Mouse (Mus musculus) intestine, embryonic 16.5 days (tissue): ENCODE measurements around the gene Sez6l. TPM values are rescaled to one million over a fixed set of nuclear protein-coding genes. Genes with fewer than 3 reads are reported as not detected.

ENCODE experiments used
- ATAC-seq: fragments of 200-750 bp; cut with Nextera tagmentation; 2 replicates; pipeline ENCODE4 v1.8.0; 2017; ENCODE audit warnings: moderate TSS enrichment, moderate library complexity
- H3K27ac ChIP-seq: fragments of 300-500 bp; sonication (generic); 2 replicates; pipeline ENCODE4 v1.5.1; 2014; ENCODE audit warnings: mild to moderate bottlenecking, low read length
- H3K27me3 ChIP-seq: fragments of 300-500 bp; sonication (generic); replicated peaks from 2 replicates; pipeline ENCODE4 v1.6.1; 2014; ENCODE audit warnings: low read length, control low read depth, mixed read lengths; ENCODE audit not compliant: control insufficient read depth, insufficient read depth
- H3K36me3 ChIP-seq: fragments of 300-500 bp; sonication (generic); 2 replicates; pipeline ENCODE4 v1.6.1; 2014; ENCODE audit warnings: low read length, control low read depth; ENCODE audit not compliant: control insufficient read depth, insufficient read depth
- H3K4me1 ChIP-seq: fragments of 300-500 bp; sonication (generic); 2 replicates; pipeline ENCODE4 v1.6.1; 2014; ENCODE audit warnings: low read length, control low read depth, mixed read lengths; ENCODE audit not compliant: control insufficient read depth, insufficient read depth
- H3K4me2 ChIP-seq: fragments of 300-500 bp; sonication (generic); 2 replicates; pipeline ENCODE4 v1.6.1; 2014; ENCODE audit warnings: low read depth, low read length, control low read depth
- H3K4me3 ChIP-seq: fragments of 300-500 bp; sonication (generic); 2 replicates; pipeline ENCODE4 v1.5.1; 2014; ENCODE audit warnings: mild to moderate bottlenecking, low read length
- H3K9ac ChIP-seq: fragments of 300-500 bp; sonication (generic); 2 replicates; pipeline ENCODE4 v1.6.1; 2014; ENCODE audit warnings: low read depth, low read length
- H3K9me3 ChIP-seq: fragments of 300-500 bp; sonication (generic); 2 replicates; pipeline ENCODE4 v1.6.1; 2016; ENCODE audit warnings: low read length, control low read depth; ENCODE audit not compliant: control insufficient read depth
- WGBS: fragments of 180-500 bp; shearing (Covaris S2); extraction: QIAGEN DNeasy Blood & Tissue Kit; methylation state at CpG from one replicate; pipeline ENCODE4 v1.1.7; 2014; 5-methylcytosine and 5-hydroxymethylcytosine counted together
- polyA plus RNA-seq: library from polyadenylated mRNA; unstranded; fragments of >200 nt; fragmentation: Nextera tagmentation; extraction: Ambion mirVana; gene quantifications from 2 replicates; pipeline ENCODE4 v1.2.1, GENCODE M21; 2015

Gene Sez6l
- polyA plus RNA-seq, 1 experiment from 2014 or later, result 1.5 TPM

- no peak overlapping the region for H3K9ac ChIP-seq
- no peaks in the 10 kb centered on the region for H3K27me3 ChIP-seq
- WGBS, result 78% methylated on average over 19 of the region's 19 CpGs
- 0 out of 2 replicates have a peak, but pooled peaks cover 1% of the 10 kb centered on the region for H3K4me1 ChIP-seq
- no peak overlapping the region for H3K27ac ChIP-seq
- no peak for ATAC-seq
- no peak overlapping the region for H3K4me2 ChIP-seq
- H3K36me3 ChIP-seq, result no peaks in the 10 kb centered on the region
- H3K9me3 ChIP-seq, result no peaks in the 10 kb centered on the region
- no peak overlapping the region for H3K4me3 ChIP-seq
These were observed 50.0 kb downstream of the Sez6l start for GRCm38 (mm10) chr5:112526936-112527335.

DNA sequence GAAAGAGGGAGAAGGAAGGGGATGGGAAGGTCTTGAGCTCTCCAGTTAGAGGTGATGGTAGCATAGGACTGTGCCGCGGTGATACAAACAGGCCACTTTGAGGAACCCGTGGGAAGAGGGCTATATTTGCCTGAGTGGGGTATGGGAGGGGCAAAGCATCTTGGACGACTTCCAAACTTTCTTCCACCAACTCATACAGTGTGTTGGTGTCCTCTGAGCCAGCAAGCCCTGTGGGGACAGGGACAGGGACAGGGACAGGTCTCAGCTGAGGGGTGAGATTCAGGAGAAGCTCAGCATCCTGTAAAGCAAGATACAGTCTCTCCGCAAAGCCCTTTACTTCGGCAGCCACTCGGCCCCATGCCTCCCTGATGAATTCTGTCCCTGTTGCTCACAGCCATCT lies 50.5 kb downstream of the Sez6l start:
- Histone ChIP-seq H3K4me3 (no peak overlapping the region), H3K36me3 (no peaks in the 10 kb centered on the region), H3K9ac (no peak overlapping the region), H3K9me3 (no peaks in the 10 kb centered on the region), H3K27me3 (no peaks in the 10 kb centered on the region), H3K27ac (no peak overlapping the region), H3K4me1 (0 out of 2 replicates have a peak, but pooled peaks cover 2% of the 10 kb centered on the region), H3K4me2 (no peak overlapping the region)
- WGBS, result 68% methylated on average over 7 of the region's 7 CpGs
- ATAC-seq, result no peak

GRCm38 (mm10) chr5:112525980-112526379 lies 51.0 kb downstream of the Sez6l start:
- no peaks in the 10 kb centered on the region for H3K36me3 ChIP-seq
- WGBS, result 68% methylated on average over 3 of the region's 3 CpGs
- no peak overlapping the region for H3K4me2 ChIP-seq
- H3K9me3 ChIP-seq, result no peaks in the 10 kb centered on the region
- ATAC-seq, result no peak
- H3K4me3 ChIP-seq, result no peak overlapping the region
- no peak overlapping the region for H3K9ac ChIP-seq
- H3K27ac ChIP-seq, result no peak overlapping the region
- 0 out of 2 replicates have a peak, but pooled peaks cover 2% of the 10 kb centered on the region for H3K4me1 ChIP-seq
- H3K27me3 ChIP-seq, result no peaks in the 10 kb centered on the region

GRCm38 (mm10) chr5:112525271-112525670 lies 51.7 kb downstream of the Sez6l start:
- whole genome bisulfite sequencing, result 45% methylated on average over 5 of the region's 5 CpGs
- H3K4me2 ChIP-seq, result no peak overlapping the region
- no peak overlapping the region for H3K27ac ChIP-seq
- 0 out of 2 replicates have a peak, but pooled peaks cover 5% of the 10 kb centered on the region for H3K4me1 ChIP-seq
- no peaks in the 10 kb centered on the region for H3K36me3 ChIP-seq
- H3K4me3 ChIP-seq, result no peak overlapping the region
- no peak overlapping the region for H3K9ac ChIP-seq
- H3K9me3 ChIP-seq, result no peaks in the 10 kb centered on the region
- ATAC-seq, result no peak
- no peaks in the 10 kb centered on the region for H3K27me3 ChIP-seq

- no peak overlapping the region for H3K27ac ChIP-seq
- no peak overlapping the region for H3K9ac ChIP-seq
- ATAC-seq, result no peak
- H3K36me3 ChIP-seq, result no peaks in the 10 kb centered on the region
- WGBS, result 98% methylated on average over 2 of the region's 2 CpGs
- H3K4me2 ChIP-seq, result no peak overlapping the region
- no peaks in the 10 kb centered on the region for H3K9me3 ChIP-seq
- no peak overlapping the region for H3K4me3 ChIP-seq
- no peaks in the 10 kb centered on the region for H3K27me3 ChIP-seq
- H3K4me1 ChIP-seq, result 0 out of 2 replicates have a peak, but pooled peaks cover 7% of the 10 kb centered on the region
These were observed 53.2 kb downstream of the Sez6l start for GRCm38 (mm10) chr5:112523796-112524195.

DNA sequence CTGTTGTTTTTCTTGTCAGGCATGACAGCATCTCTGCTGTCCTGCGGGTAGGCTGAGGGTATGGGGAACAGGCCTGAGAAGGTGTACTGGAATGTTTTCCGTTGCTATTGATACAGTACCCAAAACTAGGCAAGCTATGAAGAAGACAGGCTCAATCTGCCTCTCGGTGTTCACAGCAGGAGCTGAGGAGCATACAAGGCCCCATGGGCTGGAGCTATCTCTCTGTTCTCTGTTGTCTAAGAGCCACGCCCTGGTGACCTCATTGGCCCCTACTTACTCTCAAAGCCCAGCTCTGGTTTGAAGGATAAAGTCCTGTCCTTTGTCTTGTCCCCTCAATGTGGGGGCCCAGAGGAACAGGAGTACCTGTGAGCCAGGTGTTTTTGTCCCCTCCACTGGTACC lies 53.7 kb downstream of the Sez6l start:
- no peak for ATAC-seq
- Histone ChIP-seq H3K27me3 (no peaks in the 10 kb centered on the region), H3K4me1 (0 out of 2 replicates have a peak, but pooled peaks cover 7% of the 10 kb centered on the region), H3K9ac (no peak overlapping the region), H3K9me3 (no peaks in the 10 kb centered on the region), H3K4me3 (no peak overlapping the region), H3K27ac (no peak overlapping the region), H3K4me2 (no peak overlapping the region), H3K36me3 (no peaks in the 10 kb centered on the region)
- 78% methylated on average over 4 of the region's 4 CpGs for WGBS

DNA sequence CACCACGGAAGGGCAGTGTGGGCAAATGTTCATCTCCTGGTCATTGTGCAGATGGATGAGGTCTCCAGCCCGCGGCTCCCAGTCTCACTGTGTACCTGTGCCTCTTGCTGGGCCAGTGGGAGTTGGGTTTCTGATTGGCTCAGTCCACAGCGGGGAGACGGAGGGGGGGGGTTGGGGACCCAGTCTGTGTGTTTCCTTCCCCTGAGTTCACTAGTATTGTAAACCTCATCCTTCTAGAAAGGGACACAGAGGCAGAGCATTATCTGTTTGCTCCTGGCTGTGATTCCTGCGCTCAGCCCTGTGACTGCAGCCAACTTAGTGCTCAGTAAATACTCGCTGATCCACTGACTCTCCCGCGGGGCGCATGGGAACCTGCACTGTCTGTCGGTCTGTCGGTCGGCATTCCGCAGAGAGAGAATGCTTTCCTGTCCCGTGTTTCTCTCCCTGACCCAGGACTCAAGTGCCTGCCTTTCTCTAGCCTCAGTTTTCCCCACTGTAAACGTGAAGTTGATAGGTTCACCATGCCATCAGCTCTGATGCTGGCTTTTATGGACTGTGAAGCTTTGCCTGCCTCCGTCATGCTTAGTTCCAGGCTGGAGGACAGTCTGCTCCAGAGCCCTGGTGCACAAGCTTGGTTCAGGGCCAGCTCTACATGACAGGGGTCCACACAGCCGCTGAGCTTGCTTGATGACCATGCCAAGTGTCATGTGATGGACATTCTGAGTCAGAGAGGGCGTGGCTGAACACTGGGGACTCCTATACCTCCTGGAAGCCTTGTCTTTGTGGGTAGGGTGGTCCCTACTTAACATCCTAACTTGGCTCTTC lies 55.1 kb downstream of the Sez6l start:
- H3K36me3 ChIP-seq, result no peaks in the 10 kb centered on the region
- ATAC-seq, result no peak; the same call in 1 of the 2 replicates
- H3K9me3 ChIP-seq, result no peaks in the 10 kb centered on the region
- H3K27ac ChIP-seq, result no peak overlapping the region
- H3K27me3 ChIP-seq, result no peaks in the 10 kb centered on the region
- no peak overlapping the region for H3K4me3 ChIP-seq
- no peak overlapping the region for H3K9ac ChIP-seq
- no peak overlapping the region for H3K4me2 ChIP-seq
- H3K4me1 ChIP-seq, result 0 out of 2 replicates have a peak, but pooled peaks cover 7% of the 10 kb centered on the region
- 16% methylated on average over 19 of the region's 19 CpGs for WGBS

DNA sequence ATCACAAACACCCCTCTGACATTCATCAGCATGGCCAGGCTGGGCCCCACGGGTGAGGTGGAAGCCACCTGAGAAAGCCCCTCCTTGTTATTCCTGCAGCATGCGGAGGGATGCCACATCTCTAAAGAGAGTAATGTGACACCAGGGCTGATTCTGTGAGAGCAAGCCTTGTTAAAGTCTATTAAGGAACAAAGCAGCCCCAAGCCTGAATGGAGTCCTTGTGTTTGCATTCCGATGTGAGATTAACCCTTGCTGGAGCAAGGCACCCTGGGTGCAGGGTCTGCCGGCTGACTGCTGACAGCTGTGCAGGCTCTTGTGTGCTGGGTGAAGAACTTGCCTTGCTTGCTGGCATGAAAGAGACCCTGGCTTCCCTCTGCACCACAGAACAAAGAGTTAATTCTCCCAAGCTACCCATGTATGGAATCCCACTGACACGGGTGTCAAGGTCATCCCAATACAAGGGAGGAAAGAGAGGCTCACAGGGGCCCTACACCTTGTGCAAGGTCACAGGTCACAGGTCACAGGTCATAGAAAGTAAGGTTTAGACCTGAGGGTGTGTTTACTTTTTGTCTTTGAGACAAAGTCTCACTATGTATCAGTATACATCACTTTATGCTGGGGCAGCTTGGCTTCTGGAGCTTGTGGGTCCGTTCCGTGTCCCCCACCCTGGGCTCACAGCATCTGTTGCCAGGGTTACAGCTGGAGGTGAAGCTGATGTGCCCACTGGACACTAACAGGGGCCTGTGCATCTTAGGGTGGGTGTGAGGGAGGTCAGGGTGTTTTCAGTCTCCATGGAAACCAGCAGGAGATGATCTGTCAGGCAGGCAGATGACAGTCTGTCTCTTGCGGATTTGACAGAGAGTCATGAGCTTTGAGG lies 55.9 kb downstream of the Sez6l start:
- H3K36me3 ChIP-seq, result no peaks in the 10 kb centered on the region
- H3K9ac ChIP-seq, result no peak overlapping the region
- 13% methylated on average over 8 of the region's 8 CpGs for WGBS
- H3K4me3 ChIP-seq, result no peak overlapping the region
- H3K4me1 ChIP-seq, result 0 out of 2 replicates have a peak, but pooled peaks cover 7% of the 10 kb centered on the region
- no peak overlapping the region for H3K27ac ChIP-seq
- no peaks in the 10 kb centered on the region for H3K27me3 ChIP-seq
- H3K9me3 ChIP-seq, result no peaks in the 10 kb centered on the region
- no peak; the same call in 1 of the 2 replicates for ATAC-seq
- no peak overlapping the region for H3K4me2 ChIP-seq

DNA sequence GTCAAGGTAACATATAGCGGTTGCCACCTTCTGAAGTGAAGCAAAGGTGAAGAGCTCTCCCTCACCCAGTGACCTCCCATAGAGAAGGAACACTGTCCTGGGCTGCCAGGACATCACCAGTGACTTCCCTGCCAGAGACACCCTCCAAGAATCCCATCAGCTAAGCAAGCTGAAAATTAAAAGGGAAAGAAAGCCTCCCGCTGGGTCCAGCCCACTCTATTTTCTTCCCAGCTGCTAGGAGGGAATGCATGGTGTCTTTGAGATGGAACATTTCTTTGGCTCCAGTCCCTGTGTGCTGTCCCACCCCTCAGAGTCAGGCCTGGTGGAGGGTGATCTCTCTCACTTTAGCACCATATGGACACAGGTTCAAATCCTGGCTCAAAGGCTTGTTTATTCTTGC lies 58.2 kb downstream of the Sez6l start:
- H3K36me3 ChIP-seq, result no peaks in the 10 kb centered on the region
- no peaks in the 10 kb centered on the region for H3K27me3 ChIP-seq
- ATAC-seq, result no peak
- H3K4me2 ChIP-seq, result no peak overlapping the region
- H3K4me1 ChIP-seq, result 0 out of 2 replicates have a peak, but pooled peaks cover 7% of the 10 kb centered on the region
- no peaks in the 10 kb centered on the region for H3K9me3 ChIP-seq
- whole genome bisulfite sequencing, result 82% methylated on average over 2 of the region's 2 CpGs
- H3K4me3 ChIP-seq, result no peak overlapping the region
- no peak overlapping the region for H3K27ac ChIP-seq
- no peak overlapping the region for H3K9ac ChIP-seq
